Mouse (Mus musculus) CH12.LX (cell line): Measurements from ENCODE around the gene Sectm1b.

Experiments used
- CHD1 ChIP-seq: IDR thresholded peaks from 2 replicates; pipeline ENCODE4 v1.6.1; 2012; ENCODE audit warnings: low read depth, low read length, improper control_type of control experiment, inconsistent platforms
- CTCF ChIP-seq, 2 experiments: IDR thresholded peaks in 1 of 2; conservative IDR thresholded peaks in 1 of 2; 2 replicates each; pipeline ENCODE4 v1.5.1; 2011 to 2012; ENCODE audit warnings: low read depth in 2 of 2, low read length in 2 of 2, improper control_type of control experiment in 1 of 2, inconsistent platforms in 1 of 2, mild to moderate bottlenecking in 1 of 2, moderate library complexity in 1 of 2
- HCFC1 ChIP-seq: IDR thresholded peaks from 2 replicates; pipeline ENCODE4 v1.6.1; 2012; ENCODE audit warnings: low read depth, mild to moderate bottlenecking, inconsistent platforms, low read length, improper control_type of control experiment
- ZKSCAN1 ChIP-seq: IDR thresholded peaks from 2 replicates; pipeline ENCODE4 v1.6.1; 2012; ENCODE audit warnings: low read depth, inconsistent platforms, low read length, improper control_type of control experiment, borderline replicate concordance

DNA sequence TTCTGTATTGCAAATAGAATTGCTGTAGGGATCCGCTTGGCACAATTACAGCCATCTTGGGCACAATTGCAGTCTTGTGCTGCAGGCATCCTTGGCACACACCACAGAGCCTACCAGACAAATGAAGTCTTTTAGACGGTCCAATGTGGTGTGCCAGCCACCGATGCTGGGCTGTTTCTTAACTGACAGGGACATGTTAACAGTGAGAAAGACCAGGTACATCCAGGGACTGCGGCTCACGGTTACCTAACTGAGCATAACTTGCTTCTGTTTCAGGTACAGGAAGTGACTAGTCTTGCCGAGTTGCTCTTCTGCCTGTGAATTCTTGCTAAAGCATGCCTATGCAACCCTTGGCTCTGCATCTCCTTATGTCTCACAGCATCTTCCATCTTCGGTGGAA, 49.7 kb downstream of the Sectm1b start:
- TF ChIP-seq HCFC1 (no peak), ZKSCAN1 (no peak), CTCF (conservative IDR thresholded peaks at IDR 0.05 in 1 of 2, IDR thresholded peaks at IDR 0.05 in 1 of 2; ENCODE audit: low read depth in 2 of 2, low read length in 2 of 2) (no peak), CHD1 (no peak)
